Mouse (Mus musculus): ENCODE measurements at regions not wholly inside any gene's neighbourhood (a gene's known extent, or its start where the extent isn't known, plus 50 kb on each side); places are given as distances from the start of the nearest gene placed in this dataset.

- no peak for DNase-seq (ENCODE audit: extremely low spot score in 1 of 2, low spot score in 1 of 2)
These were observed 593.9 kb downstream of the Slco4c1 start for GRCm38 (mm10) chr1:96278046-96278576.

GRCm38 (mm10) chr1:96276646-96277045 lies 595.3 kb downstream of the Slco4c1 start:
- DNase-seq (ENCODE audit: extremely low spot score in 1 of 2, low spot score in 1 of 2): peak; percentile 3 to 23

Measured in frontal cortex, adult 2 months (tissue).